Mouse (Mus musculus) left cerebral cortex, postnatal 14 days (tissue): ENCODE measurements around the gene Eef1g. TPM values are rescaled to one million over a fixed set of nuclear protein-coding genes. Genes with fewer than 3 reads are reported as not detected.
"Not testable (repeated sequence)": the region's sequence is repeated elsewhere in the genome, so short reads cannot be mapped to it uniquely, and the experiment has no call there.

ENCODE experiments used
- DNase-seq, 2 experiments: peaks; one replicate each; pipeline ENCODE4 v3.0.0; 2021 to 2022; ENCODE audit warnings: low spot score in 2 of 2, mixed read lengths in 1 of 2
- intact Hi-C: fragments of 180-260 bp; cut with DNase I; formaldehyde crosslinking; loops from one replicate; pipeline ENCODE4 v1.15.1; 2025
- total RNA-seq, 2 experiments: library from RNA; stranded (reverse); gene quantifications; 2 replicates each; pipeline ENCODE4 v1.2.3; 2021

Gene Eef1g
- total RNA-seq, 2 experiments from 2014 or later: 188 to 198 TPM

DNA sequence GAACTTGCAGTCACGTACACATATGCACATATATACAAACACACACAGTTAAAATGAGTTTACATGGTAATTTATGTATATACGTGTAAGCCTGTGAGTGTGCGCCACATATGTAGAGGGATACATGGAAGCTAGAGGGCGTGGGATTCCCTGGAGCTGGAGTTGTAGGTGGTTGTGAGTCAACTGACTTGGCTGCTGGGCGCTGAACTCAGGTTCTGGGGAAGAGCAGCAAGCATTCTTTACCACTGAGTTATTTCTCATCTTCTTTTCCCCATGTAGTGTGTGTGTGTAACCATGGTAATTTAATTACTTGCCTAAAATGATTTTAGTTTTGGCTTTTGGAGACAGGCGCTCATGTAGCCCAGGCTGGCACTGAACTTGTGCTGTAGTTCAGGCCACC lies 29.8 kb downstream of the Eef1g start:
- intact Hi-C loops: no loop called here
- DNase-seq: no peak

DNA sequence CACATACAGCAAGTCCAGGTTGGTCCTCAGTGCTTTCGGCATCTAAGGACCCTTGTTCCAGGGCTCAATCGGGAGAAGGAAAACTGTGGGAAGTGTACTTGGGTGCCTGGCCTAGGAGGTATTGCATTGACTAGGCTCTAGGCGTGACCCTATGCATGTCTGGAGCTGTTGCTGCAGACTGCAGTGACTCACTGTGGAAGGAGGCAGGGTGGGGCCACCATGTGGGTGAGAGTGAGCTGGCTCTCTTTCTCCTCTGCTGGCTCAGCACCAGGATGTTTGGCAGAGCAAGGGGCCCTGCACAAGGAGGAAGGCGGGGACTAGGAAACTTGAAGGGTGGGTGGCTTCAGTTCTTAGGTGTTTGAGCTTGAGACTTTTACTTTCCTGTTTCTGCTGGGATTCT lies 30.7 kb downstream of the Eef1g start:
- intact Hi-C loops: no loop called here
- peak; percentile 64 to 78 for DNase-seq

DNA sequence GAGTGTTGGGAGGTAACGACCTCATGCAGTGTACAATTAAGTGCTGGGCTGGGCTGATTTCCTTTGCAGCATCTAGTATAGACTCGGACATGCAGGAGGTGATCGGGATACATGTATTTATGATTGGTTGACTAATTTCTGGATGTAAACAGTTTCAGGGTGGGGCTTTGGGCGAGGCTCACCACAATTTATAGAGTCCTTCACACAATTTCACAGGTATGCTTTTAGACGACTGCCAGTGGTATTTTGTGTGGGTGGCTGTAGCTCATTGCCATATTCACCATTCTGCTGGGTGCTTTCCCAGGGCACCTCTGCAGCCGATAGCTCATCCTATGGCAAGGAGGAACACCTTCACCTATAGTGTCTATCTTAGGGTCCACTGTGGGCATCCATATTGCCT lies 31.7 kb downstream of the Eef1g start:
- intact Hi-C loops: no loop called here
- DNase-seq: no peak

DNA sequence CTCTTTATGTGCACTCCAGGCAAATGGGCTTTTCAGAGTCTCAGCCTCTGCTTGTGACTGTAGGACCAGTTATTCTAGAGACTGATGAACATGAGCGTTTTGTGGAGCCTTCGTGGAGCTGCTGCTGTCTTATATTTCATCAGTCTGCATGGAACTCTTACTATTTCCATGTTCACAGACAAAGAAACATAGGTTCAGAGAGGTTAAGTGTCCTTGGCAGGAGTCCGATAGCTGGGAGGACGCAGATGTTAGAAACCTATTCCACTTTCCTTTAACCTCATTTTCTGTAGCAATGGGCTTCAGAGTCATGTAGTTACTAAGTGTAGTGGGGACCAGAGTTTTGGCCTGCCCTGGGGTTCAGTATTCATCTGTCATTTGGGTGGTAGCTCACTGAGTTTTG lies 32.4 kb downstream of the Eef1g start:
- intact Hi-C loops: no loop called here
- DNase-seq: no peak

DNA sequence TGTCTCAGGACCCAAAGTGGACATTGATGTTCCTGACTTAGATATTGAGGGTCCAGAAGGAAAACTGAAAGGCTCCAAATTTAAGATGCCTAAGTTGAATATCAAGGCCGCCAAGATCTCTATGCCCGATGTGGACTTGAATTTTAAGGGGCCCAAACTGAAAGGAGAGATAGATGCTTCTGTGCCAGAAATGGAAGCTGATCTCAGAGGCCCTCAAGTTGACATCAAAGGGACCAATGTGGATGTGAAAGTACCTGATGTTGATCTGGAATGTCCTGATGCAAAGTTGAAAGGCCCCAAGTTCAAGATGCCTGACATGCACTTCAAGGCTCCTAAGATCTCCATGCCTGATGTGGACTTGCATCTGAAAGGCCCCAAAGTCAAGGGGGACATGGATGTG lies 40.1 kb downstream of the Eef1g start:
- intact Hi-C loops: not testable (repeated sequence)

DNA sequence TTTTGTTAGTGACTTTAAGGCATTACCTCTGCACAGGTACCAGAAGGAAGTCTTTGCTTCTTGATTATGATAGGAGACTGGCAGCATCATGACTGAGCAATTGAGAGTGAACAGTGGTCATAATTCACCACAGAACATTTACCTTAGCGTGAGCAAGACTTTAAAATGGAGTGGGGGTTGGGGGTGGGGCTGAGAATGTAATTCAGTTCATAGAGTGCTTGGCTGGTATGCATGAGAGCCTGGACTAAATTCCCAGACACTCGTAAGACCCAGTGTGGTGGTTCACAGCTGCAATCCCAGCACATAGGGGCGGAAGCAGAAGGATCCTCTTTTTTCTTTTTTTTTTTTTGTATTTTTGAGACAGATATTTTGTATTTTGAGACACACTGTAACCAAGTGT lies 52.5 kb downstream of the Eef1g start:
- no peak for DNase-seq
- intact Hi-C loops: no loop called here

More for the DNA sequence above, 40.1 kb downstream of the Eef1g start:
- DNase-seq: not testable (repeated sequence)

DNA sequence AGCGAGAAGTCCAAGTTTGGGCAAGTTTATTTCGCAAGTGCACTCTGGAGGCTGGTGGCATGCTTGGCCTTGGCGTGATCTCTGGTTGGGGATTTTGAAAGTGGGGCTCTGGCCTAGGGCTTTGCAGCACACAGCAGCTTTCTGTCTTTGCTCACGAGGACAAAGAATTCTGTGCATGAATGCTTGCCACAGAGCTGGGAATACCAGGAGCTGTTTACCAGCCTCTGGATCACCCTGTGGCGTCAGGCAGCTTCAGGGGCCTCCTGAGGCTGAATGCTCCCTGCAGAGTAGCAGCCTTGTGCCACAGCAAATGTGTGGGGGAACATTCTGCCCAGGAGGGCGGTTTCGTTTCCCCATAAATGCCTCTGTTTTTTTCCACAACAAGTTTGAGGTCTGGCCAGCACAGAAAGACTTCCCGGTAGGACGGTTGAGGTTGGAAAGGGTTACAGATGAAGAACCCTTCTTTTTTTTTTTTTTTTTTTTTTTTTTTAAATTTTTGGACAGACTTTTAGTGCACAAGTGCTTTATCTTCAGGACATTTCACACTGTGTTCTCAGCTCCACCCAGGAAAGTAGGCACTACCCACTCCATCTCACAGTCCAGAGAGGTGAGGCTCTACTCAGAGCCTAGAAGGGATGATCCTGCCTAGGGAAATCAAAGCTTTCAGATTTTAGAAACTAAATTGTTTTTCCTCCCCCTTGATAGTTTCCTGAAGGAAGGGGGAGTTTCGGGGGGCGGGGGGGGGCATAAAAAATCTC lies 56.4 kb downstream of the Eef1g start:
- peak; percentile 25 to 26 for DNase-seq
- intact Hi-C loops: no loop called here

DNA sequence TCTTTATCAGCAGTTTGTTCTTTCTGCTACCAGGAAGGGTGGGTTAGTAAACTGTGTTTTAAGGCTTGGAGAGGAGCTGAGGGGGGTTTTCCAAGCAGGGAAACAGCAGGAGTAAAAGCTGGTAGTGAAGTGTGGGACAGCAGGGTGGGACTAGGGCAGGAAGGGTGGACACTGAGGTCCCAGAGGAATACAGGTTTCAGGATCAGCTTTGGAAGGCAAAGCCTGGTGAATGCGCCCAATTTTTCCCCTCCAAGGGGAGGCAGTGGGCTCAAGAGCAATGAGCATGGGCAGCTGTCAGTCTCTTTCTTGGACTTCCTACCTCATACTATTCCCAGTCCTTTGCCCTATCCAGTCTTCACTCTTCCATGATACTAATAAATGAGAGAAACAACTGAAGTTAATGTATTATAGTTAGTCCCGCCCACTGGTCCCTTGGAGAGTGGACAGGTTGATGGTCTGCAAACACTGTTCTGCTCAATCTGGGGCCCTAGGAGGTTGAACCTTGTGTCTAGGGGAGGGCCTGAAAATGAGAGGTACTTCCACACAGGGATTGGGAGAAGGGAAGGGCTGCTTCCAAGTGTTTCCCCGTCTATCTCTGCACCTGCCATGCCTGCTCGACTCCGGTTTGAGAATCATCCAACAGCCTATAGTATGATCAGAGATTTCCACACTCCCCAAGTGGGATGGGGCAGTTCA lies 58.9 kb downstream of the Eef1g start:
- intact Hi-C loops: no loop called here
- DNase-seq: no peak

DNA sequence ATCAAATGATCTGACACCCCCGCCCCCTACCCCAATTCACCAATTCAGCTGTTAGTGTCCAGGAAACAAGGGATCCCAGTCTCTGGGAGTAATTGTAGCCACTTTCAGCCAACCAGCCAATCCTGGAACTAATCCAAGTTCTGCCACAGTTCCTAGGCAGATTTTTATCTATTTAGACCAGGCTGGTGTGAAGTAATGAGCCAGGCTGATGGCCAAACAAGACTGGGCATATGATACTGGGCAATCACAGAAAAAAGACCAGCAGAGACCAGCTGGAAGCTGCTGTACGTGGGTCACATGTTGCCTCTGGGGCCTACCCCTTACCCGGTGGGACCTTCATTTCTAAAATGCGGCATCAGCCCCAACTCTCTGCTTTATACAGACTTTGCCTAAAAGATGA lies 59.8 kb downstream of the Eef1g start:
- DNase-seq: peak; percentile 13 to 40
- intact Hi-C loops: no loop called here

DNA sequence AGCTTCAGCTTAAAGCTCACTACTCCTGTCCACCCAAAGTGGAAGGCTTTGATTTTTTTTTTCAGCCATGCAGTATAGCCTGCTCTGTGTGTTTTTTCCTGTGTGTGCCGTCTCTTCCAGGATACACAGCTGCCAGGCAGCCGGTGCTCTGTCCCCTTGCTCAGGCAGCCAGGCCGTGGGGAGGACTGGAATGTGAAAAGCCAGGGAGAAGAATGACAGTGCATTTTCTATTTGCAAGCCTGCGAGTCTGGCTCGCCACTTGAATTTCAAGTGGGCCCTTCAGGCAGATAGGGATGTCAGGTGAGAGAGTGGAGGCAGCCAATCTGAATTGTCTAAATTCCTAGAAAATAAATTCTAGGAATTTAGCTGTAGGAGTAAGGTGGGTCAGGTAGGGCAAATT lies 61.0 kb downstream of the Eef1g start:
- DNase-seq: peak; percentile 6 to 14
- intact Hi-C loops: no loop called here

Other genes with a start within 250 kb of the Eef1g start
- 100 to 1,000 TPM; 182 to 189 TPM for gene Slc3a2, start 243.7 kb upstream of the Eef1g start, total RNA-seq
- gene Wdr74, start 231.2 kb upstream of the Eef1g start, total RNA-seq: 10 to 100 TPM; 42.3 to 43.9 TPM
- not detected for gene 1700092M07Rik, start 226.3 kb upstream of the Eef1g start, total RNA-seq
- gene Stx5a, start 225.6 kb upstream of the Eef1g start, total RNA-seq: 10 to 100 TPM; 63.6 to 64.6 TPM
- gene Nxf1, start 210.0 kb upstream of the Eef1g start, total RNA-seq: 10 to 100 TPM; 61.9 to 73.6 TPM
- gene Tmem223, start 196.0 kb upstream of the Eef1g start, total RNA-seq: 10 to 100 TPM; 80.1 to 91.9 TPM
- 10 to 100 TPM in 1 of 2 experiments, 1 to 10 TPM in 1; 8.9 to 10.9 TPM for gene Tmem179b, start 192.6 kb upstream of the Eef1g start, total RNA-seq
- gene Taf6l, start 180.6 kb upstream of the Eef1g start, total RNA-seq: 10 to 100 TPM; 11.9 to 13.4 TPM
- 100 to 1,000 TPM; 108 to 110 TPM for gene Polr2g, start 168.5 kb upstream of the Eef1g start, total RNA-seq
- 1 to 10 TPM; 4.2 to 5.1 TPM for gene Zbtb3, start 164.5 kb upstream of the Eef1g start, total RNA-seq
- gene Ttc9c, start 147.7 kb upstream of the Eef1g start, total RNA-seq: 10 to 100 TPM; 28.2 to 30.5 TPM
- 10 to 100 TPM; 92.3 to 95.8 TPM for gene Hnrnpul2, start 147.0 kb upstream of the Eef1g start, total RNA-seq
- gene AC129217.1, start 137.3 kb upstream of the Eef1g start, total RNA-seq: not detected
- 100 to 1,000 TPM; 111 to 117 TPM for gene Bscl2, start 129.6 kb upstream of the Eef1g start, total RNA-seq
- 100 to 1,000 TPM; 268 to 295 TPM for gene Gng3, start 127.8 kb upstream of the Eef1g start, total RNA-seq
- under 1 TPM; 0.88 to 0.91 TPM for gene Lrrn4cl, start 116.3 kb upstream of the Eef1g start, total RNA-seq
- gene Ubxn1, start 95.5 kb upstream of the Eef1g start, total RNA-seq: 10 to 100 TPM; 91.5 to 93.8 TPM
- gene Uqcc3, start 86.1 kb upstream of the Eef1g start, total RNA-seq: 10 to 100 TPM; 30.6 to 36.9 TPM
- 1 to 10 TPM; 4.0 to 4.3 TPM for gene Lbhd1, start 83.3 kb upstream of the Eef1g start, total RNA-seq
- not detected for gene Gm49403, start 83.1 kb upstream of the Eef1g start, total RNA-seq
- 10 to 100 TPM; 15.9 to 22.2 TPM for gene 1810009A15Rik, start 78.2 kb upstream of the Eef1g start, total RNA-seq
- 1 to 10 TPM; 2.4 to 4.3 TPM for gene Gm49416, start 78.1 kb upstream of the Eef1g start, total RNA-seq
- gene Ints5, start 74.0 kb upstream of the Eef1g start, total RNA-seq: 10 to 100 TPM; 23.0 to 23.4 TPM
- gene Ganab, start 69.0 kb upstream of the Eef1g start, total RNA-seq: 100 to 1,000 TPM in 1 of 2 experiments, 10 to 100 TPM in 1; 97.6 to 104 TPM
- 100 to 1,000 TPM; 134 to 142 TPM for gene B3gat3, start 46.7 kb upstream of the Eef1g start, total RNA-seq
- 1 to 10 TPM; 3.5 to 4.0 TPM for gene Rom1, start 37.7 kb upstream of the Eef1g start, total RNA-seq
- 1 to 10 TPM; 7.4 to 9.0 TPM for gene Eml3, start 37.5 kb upstream of the Eef1g start, total RNA-seq
- gene Mta2, start 25.2 kb upstream of the Eef1g start, total RNA-seq: 10 to 100 TPM; 48.6 to 50.3 TPM
- gene Tut1, start 13.2 kb upstream of the Eef1g start, total RNA-seq: 10 to 100 TPM; 16.7 to 16.8 TPM
- gene Ahnak, start 22.2 kb downstream of the Eef1g start, total RNA-seq: 10 to 100 TPM; 15.7 to 23.9 TPM
- gene Scgb1a1, start 120.9 kb downstream of the Eef1g start, total RNA-seq: not detected
- gene Asrgl1, start 168.6 kb downstream of the Eef1g start, total RNA-seq: 100 to 1,000 TPM; 101 to 139 TPM